In the genomic region with DNA sequence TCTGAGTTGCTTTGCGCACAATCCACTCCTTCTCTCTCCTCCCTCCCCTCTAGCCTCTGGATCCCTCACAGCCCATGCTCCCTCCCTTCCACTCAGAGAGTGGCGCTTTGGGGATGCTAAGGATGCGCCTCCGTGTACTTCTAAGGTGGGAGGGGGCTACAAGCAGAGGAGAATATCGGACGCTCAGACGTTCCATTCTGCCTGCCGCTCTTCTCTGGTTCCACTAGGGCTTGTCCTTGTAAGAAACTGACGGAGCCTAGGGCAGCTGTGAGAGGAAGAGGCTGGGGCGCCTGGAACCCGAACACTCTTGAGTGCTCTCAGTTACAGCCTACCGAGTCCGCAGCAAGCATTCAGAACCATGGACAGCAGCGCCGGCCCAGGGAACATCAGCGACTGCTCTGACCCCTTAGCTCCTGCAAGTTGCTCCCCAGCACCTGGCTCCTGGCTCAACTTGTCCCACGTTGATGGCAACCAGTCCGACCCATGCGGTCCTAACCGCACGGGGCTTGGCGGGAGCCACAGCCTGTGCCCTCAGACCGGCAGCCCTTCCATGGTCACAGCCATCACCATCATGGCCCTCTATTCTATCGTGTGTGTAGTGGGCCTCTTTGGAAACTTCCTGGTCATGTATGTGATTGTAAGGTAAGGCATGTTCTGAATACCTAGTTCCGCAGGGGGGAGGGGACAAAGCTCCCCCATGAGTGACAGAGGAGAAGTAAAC, we compare ENCODE assay signal across 9 mouse cellular contexts. TPM values are rescaled to one million over a fixed set of nuclear protein-coding genes. Genes with fewer than 3 reads are reported as not detected.
DNase-seq lines count a peak whose midpoint lies in the region; ATAC-seq and TF ChIP-seq lines count a peak whose summit lies in the region.
"Had no signal": no experiment of that assay in that cellular context is flagged by ENCODE, and none has a peak within 500 bp of the region (broad histone marks: within the 10 kb centered on the region; RNA-seq: fewer than 3 reads in every experiment).

No protein-coding gene starts in this region.

- WGBS in lung, embryonic 16.5 days, result 4% methylated on average over 25 of the region's 25 CpGs
- 7% methylated on average over 25 of the region's 25 CpGs for WGBS in lung, adult 2 months
- WGBS in kidney, embryonic 16.5 days, result 4% methylated on average over 25 of the region's 25 CpGs
- 4% methylated on average over 25 of the region's 25 CpGs for WGBS in midbrain, embryonic 12.5 days
- 4% methylated on average over 25 of the region's 25 CpGs for WGBS in stomach, embryonic 15.5 days

- H3K4me3 ChIP-seq in lung, embryonic 16.5 days (ENCODE audit: low read length), result no peak overlapping the region
- H3K4me3 ChIP-seq in lung, adult 2 months (replicated peaks; ENCODE audit: extremely low read depth, low read depth, low read length), result no peak overlapping the region
- no peak overlapping the region for H3K4me3 ChIP-seq in kidney, embryonic 16.5 days (ENCODE audit: low read length)
- peak overlapping the region; percentile 34 for H3K4me3 ChIP-seq in midbrain, embryonic 12.5 days
- no peak overlapping the region for H3K4me3 ChIP-seq in stomach, embryonic 15.5 days (replicated peaks)

- ATAC-seq in lung, embryonic 16.5 days (ENCODE audit: low read depth), result peak; percentile 49; the same call in 1 of the 2 replicates
- peak; percentile 91 for ATAC-seq in kidney, embryonic 16.5 days (ENCODE audit: low FRiP score, low TSS enrichment)
- peak; percentile 85 for ATAC-seq in midbrain, embryonic 12.5 days (ENCODE audit: low FRiP score, low read depth)
- peak; percentile 60; the same call in 1 of the 2 replicates for ATAC-seq in stomach, embryonic 15.5 days (ENCODE audit: insufficient read depth, low FRiP score, low read depth)

- TF ChIP-seq CTCF in lung, adult 2 months (IDR thresholded peaks at IDR 0.05; ENCODE audit: insufficient read depth, low read length), result no peak

- H3K27me3 ChIP-seq in lung, embryonic 16.5 days (ENCODE audit: control insufficient read depth, insufficient read depth, low read depth, low read length), result no peaks in the 10 kb centered on the region
- peaks cover 6% of the 10 kb centered on the region; the same call in 1 of the 2 replicates for H3K27me3 ChIP-seq in kidney, embryonic 16.5 days (ENCODE audit: insufficient read depth, low read length)
- H3K27me3 ChIP-seq in midbrain, embryonic 12.5 days, result peaks cover 4% of the 10 kb centered on the region
- peaks cover 4% of the 10 kb centered on the region; the same call in 1 of the 2 replicates for H3K27me3 ChIP-seq in stomach, embryonic 15.5 days (replicated peaks)

- no peaks in the 10 kb centered on the region for H3K4me1 ChIP-seq in lung, embryonic 16.5 days (replicated peaks; ENCODE audit: control insufficient read depth, insufficient read depth, low read length)
- H3K4me1 ChIP-seq in lung, adult 2 months (ENCODE audit: control insufficient read depth, insufficient read depth, low read length), result no peaks in the 10 kb centered on the region
- H3K4me1 ChIP-seq in kidney, embryonic 16.5 days (ENCODE audit: insufficient read depth, low read length), result no peaks in the 10 kb centered on the region
- no peaks in the 10 kb centered on the region; the same call in 1 of the 2 replicates for H3K4me1 ChIP-seq in midbrain, embryonic 12.5 days
- no peaks in the 10 kb centered on the region for H3K4me1 ChIP-seq in stomach, embryonic 15.5 days

- no peaks in the 10 kb centered on the region for H3K36me3 ChIP-seq in lung, embryonic 16.5 days (ENCODE audit: control insufficient read depth, insufficient read depth, low read length)
- no peaks in the 10 kb centered on the region for H3K36me3 ChIP-seq in kidney, embryonic 16.5 days (ENCODE audit: insufficient read depth, low read length)
- no peaks in the 10 kb centered on the region for H3K36me3 ChIP-seq in midbrain, embryonic 12.5 days
- H3K36me3 ChIP-seq in stomach, embryonic 15.5 days, result no peaks in the 10 kb centered on the region

- no peak overlapping the region for H3K4me2 ChIP-seq in lung, embryonic 16.5 days (ENCODE audit: low read depth, low read length)
- no peak overlapping the region for H3K4me2 ChIP-seq in kidney, embryonic 16.5 days (replicated peaks; ENCODE audit: low read depth, low read length)
- peak overlapping the region; percentile 49 for H3K4me2 ChIP-seq in midbrain, embryonic 12.5 days (replicated peaks)
- no peak overlapping the region for H3K4me2 ChIP-seq in stomach, embryonic 15.5 days

- no peak for DNase-seq in lung, adult 2 months
- peak; percentile 51 to 64 for DNase-seq in adrenal gland, postnatal 36 days
- peak; percentile 4 to 20 for DNase-seq in frontal cortex, postnatal 10 days (ENCODE audit: low spot score in 2 of 2)
- no peak for DNase-seq in spleen, postnatal 36 days (ENCODE audit: low spot score in 2 of 2)

- no peak overlapping the region for H3K9ac ChIP-seq in lung, embryonic 16.5 days (ENCODE audit: low read length)
- no peak overlapping the region for H3K9ac ChIP-seq in kidney, embryonic 16.5 days (replicated peaks; ENCODE audit: low read length)
- H3K9ac ChIP-seq in midbrain, embryonic 12.5 days (replicated peaks), result 0 out of 2 replicates have a peak overlapping the region, but pooled peaks have one; percentile 37
- no peak overlapping the region for H3K9ac ChIP-seq in stomach, embryonic 15.5 days

- TF ChIP-seq POLR2A in lung, adult 2 months (IDR thresholded peaks at IDR 0.05; ENCODE audit: borderline replicate concordance, extremely low read depth, low read depth, low read length), result no peak

- H3K9me3 ChIP-seq in lung, embryonic 16.5 days (ENCODE audit: control insufficient read depth, low read length), result no peaks in the 10 kb centered on the region
- no peaks in the 10 kb centered on the region for H3K9me3 ChIP-seq in kidney, embryonic 16.5 days (ENCODE audit: low read length)
- H3K9me3 ChIP-seq in midbrain, embryonic 12.5 days, result no peaks in the 10 kb centered on the region
- H3K9me3 ChIP-seq in stomach, embryonic 15.5 days, result no peaks in the 10 kb centered on the region

- H3K27ac ChIP-seq in lung, embryonic 16.5 days (ENCODE audit: low read length), result no peak overlapping the region
- H3K27ac ChIP-seq in kidney, embryonic 16.5 days (ENCODE audit: low read length), result no peak overlapping the region
- H3K27ac ChIP-seq in midbrain, embryonic 12.5 days (replicated peaks), result no peak overlapping the region
- no peak overlapping the region for H3K27ac ChIP-seq in stomach, embryonic 15.5 days

RNA-seq across cellular contexts. Expression of gene Gm10945, which starts 27.1 kb away (rescaled TPM):
- not detected in 2 replicates for polyA plus RNA-seq in lung, embryonic 16.5 days (2015; fragmentation: Nextera tagmentation; extraction: Ambion mirVana)
- polyA plus RNA-seq in lung, adult 2 months (2012; rRNA removed), result not detected in 2 replicates
- total RNA-seq in adrenal gland, postnatal 36 days (2021), result not detected
- polyA plus RNA-seq in kidney, embryonic 16.5 days (2015; fragmentation: Nextera tagmentation; extraction: Ambion mirVana), result not detected in 2 replicates
- not detected in 2 replicates for polyA plus RNA-seq in midbrain, embryonic 12.5 days (2016; fragmentation: Nextera tagmentation; extraction: Ambion mirVana)
- polyA plus RNA-seq in stomach, embryonic 15.5 days (2015; fragmentation: Nextera tagmentation; extraction: Ambion mirVana), result not detected in 2 replicates
- polyA plus RNA-seq: frontal cortex, adult 2 months had no signal

RNA-seq across cellular contexts. Expression of gene Oprm1, which starts 30.4 kb away (rescaled TPM):
- polyA plus RNA-seq in lung, embryonic 16.5 days (2015; fragmentation: Nextera tagmentation; extraction: Ambion mirVana), result not detected in 2 replicates
- not detected in 2 replicates for polyA plus RNA-seq in lung, adult 2 months (2012; rRNA removed)
- total RNA-seq in adrenal gland, postnatal 36 days (2021), result not detected
- polyA plus RNA-seq in kidney, embryonic 16.5 days (2015; fragmentation: Nextera tagmentation; extraction: Ambion mirVana), result 0.24 and 0.46 TPM in 2 replicates
- 0.13 and 0.26 TPM in 2 replicates for polyA plus RNA-seq in midbrain, embryonic 12.5 days (2016; fragmentation: Nextera tagmentation; extraction: Ambion mirVana)
- 0.30 and 0.50 TPM in 2 replicates for polyA plus RNA-seq in stomach, embryonic 15.5 days (2015; fragmentation: Nextera tagmentation; extraction: Ambion mirVana)

Comparison
In these comparisons a context has a peak if more than half of its experiments do, and no peak if none do; other contexts are left out.
1. DNase-seq: peak in adrenal gland, postnatal 36 days (2 of 2) and frontal cortex, postnatal 10 days (2 of 2); none in lung, adult 2 months (single experiment) and spleen, postnatal 36 days (0 of 2).
2. Peak in every context shown above with its lines, with median percentiles within 50 percentile points of each other: ATAC-seq.